Mouse (Mus musculus): ENCODE data around the gene Scube2. TPM values are rescaled to one million over a fixed set of nuclear protein-coding genes. Genes with fewer than 3 reads are reported as not detected.

Gene Scube2
- polyA plus RNA-seq, 1 experiment: not detected

GRCm38 (mm10) chr7:109881561-109882099, 16.2 kb upstream of the Scube2 start:
- no peak overlapping the region for H3K4me3 ChIP-seq (replicated peaks)
- H3K36me3 ChIP-seq (ENCODE audit: control insufficient read depth): no peaks in the 10 kb centered on the region
- H3K27me3 ChIP-seq (ENCODE audit: control insufficient read depth): peaks cover 4% of the 10 kb centered on the region
- no peak for TF ChIP-seq TAL1 (IDR thresholded peaks at IDR 0.05; ENCODE audit: low read length)
- no peak for TF ChIP-seq GATA1 (IDR thresholded peaks at IDR 0.05; ENCODE audit: low read length)
- no peaks in the 10 kb centered on the region for H3K4me1 ChIP-seq (ENCODE audit: control insufficient read depth)
- H3K9me3 ChIP-seq (ENCODE audit: control insufficient read depth, low read length): no peaks in the 10 kb centered on the region

- H3K4me1 ChIP-seq (ENCODE audit: control insufficient read depth): no peaks in the 10 kb centered on the region
- no peak for TF ChIP-seq TAL1 (IDR thresholded peaks at IDR 0.05; ENCODE audit: low read length)
- no peaks in the 10 kb centered on the region for H3K36me3 ChIP-seq (ENCODE audit: control insufficient read depth)
- H3K9me3 ChIP-seq (ENCODE audit: control insufficient read depth, low read length): no peaks in the 10 kb centered on the region
- H3K4me3 ChIP-seq (replicated peaks): no peak overlapping the region
- peaks cover 4% of the 10 kb centered on the region for H3K27me3 ChIP-seq (ENCODE audit: control insufficient read depth)
These were observed 13.7 kb upstream of the Scube2 start for GRCm38 (mm10) chr7:109879158-109879557.

- TF ChIP-seq TAL1 (IDR thresholded peaks at IDR 0.05; ENCODE audit: low read length) (no peak), GATA1 (IDR thresholded peaks at IDR 0.05; ENCODE audit: low read length) (no peak)
- Histone ChIP-seq H3K4me3 (replicated peaks) (no peak overlapping the region), H3K9me3 (ENCODE audit: control insufficient read depth, low read length) (no peaks in the 10 kb centered on the region), H3K27me3 (ENCODE audit: control insufficient read depth) (peaks cover 5% of the 10 kb centered on the region), H3K36me3 (ENCODE audit: control insufficient read depth) (no peaks in the 10 kb centered on the region), H3K4me1 (ENCODE audit: control insufficient read depth) (no peaks in the 10 kb centered on the region)
These were observed 10.6 kb upstream of the Scube2 start for GRCm38 (mm10) chr7:109876085-109876484.

- Histone ChIP-seq H3K4me1 (ENCODE audit: control insufficient read depth) (no peaks in the 10 kb centered on the region), H3K9me3 (ENCODE audit: control insufficient read depth, low read length) (no peaks in the 10 kb centered on the region), H3K27me3 (ENCODE audit: control insufficient read depth) (peaks cover 7% of the 10 kb centered on the region), H3K4me3 (replicated peaks) (no peak overlapping the region), H3K36me3 (ENCODE audit: control insufficient read depth) (no peaks in the 10 kb centered on the region)
- TF ChIP-seq TAL1 (IDR thresholded peaks at IDR 0.05; ENCODE audit: low read length) (no peak), GATA1 (IDR thresholded peaks at IDR 0.05; ENCODE audit: low read length) (no peak)
These were observed 10.1 kb upstream of the Scube2 start for GRCm38 (mm10) chr7:109875598-109875997.

GRCm38 (mm10) chr7:109875033-109875432, 9.6 kb upstream of the Scube2 start:
- no peak overlapping the region for H3K4me3 ChIP-seq (replicated peaks)
- H3K4me1 ChIP-seq (ENCODE audit: control insufficient read depth): no peaks in the 10 kb centered on the region
- no peak for TF ChIP-seq GATA1 (IDR thresholded peaks at IDR 0.05; ENCODE audit: low read length)
- TF ChIP-seq TAL1 (IDR thresholded peaks at IDR 0.05; ENCODE audit: low read length): no peak
- H3K36me3 ChIP-seq (ENCODE audit: control insufficient read depth): no peaks in the 10 kb centered on the region
- H3K9me3 ChIP-seq (ENCODE audit: control insufficient read depth, low read length): no peaks in the 10 kb centered on the region
- peaks cover 7% of the 10 kb centered on the region for H3K27me3 ChIP-seq (ENCODE audit: control insufficient read depth)

GRCm38 (mm10) chr7:109873170-109873569, 7.7 kb upstream of the Scube2 start:
- Histone ChIP-seq H3K27me3 (ENCODE audit: control insufficient read depth) (peaks cover 10% of the 10 kb centered on the region), H3K4me3 (replicated peaks) (no peak overlapping the region), H3K9me3 (ENCODE audit: control insufficient read depth, low read length) (no peaks in the 10 kb centered on the region), H3K4me1 (ENCODE audit: control insufficient read depth) (no peaks in the 10 kb centered on the region), H3K36me3 (ENCODE audit: control insufficient read depth) (no peaks in the 10 kb centered on the region)
- TF ChIP-seq TAL1 (IDR thresholded peaks at IDR 0.05; ENCODE audit: low read length) (no peak), GATA1 (IDR thresholded peaks at IDR 0.05; ENCODE audit: low read length) (no peak)

- H3K4me1 ChIP-seq (ENCODE audit: control insufficient read depth): no peaks in the 10 kb centered on the region
- H3K27me3 ChIP-seq (ENCODE audit: control insufficient read depth): peaks cover 28% of the 10 kb centered on the region
These were observed 5.8 kb upstream of the Scube2 start for GRCm38 (mm10) chr7:109871232-109871631.

GRCm38 (mm10) chr7:109868498-109868897, 3.0 kb upstream of the Scube2 start:
- Histone ChIP-seq H3K4me3 (replicated peaks) (no peak overlapping the region), H3K36me3 (ENCODE audit: control insufficient read depth) (no peaks in the 10 kb centered on the region), H3K4me1 (ENCODE audit: control insufficient read depth) (peaks cover 6% of the 10 kb centered on the region), H3K9me3 (ENCODE audit: control insufficient read depth, low read length) (no peaks in the 10 kb centered on the region), H3K27me3 (ENCODE audit: control insufficient read depth) (peaks cover 56% of the 10 kb centered on the region)
- TF ChIP-seq GATA1 (IDR thresholded peaks at IDR 0.05; ENCODE audit: low read length) (no peak), TAL1 (IDR thresholded peaks at IDR 0.05; ENCODE audit: low read length) (no peak)

More at GRCm38 (mm10) chr7:109871232-109871631, 5.8 kb upstream of the Scube2 start:
- TF ChIP-seq TAL1 (IDR thresholded peaks at IDR 0.05; ENCODE audit: low read length) (no peak), GATA1 (IDR thresholded peaks at IDR 0.05; ENCODE audit: low read length) (no peak)
- no peaks in the 10 kb centered on the region for H3K36me3 ChIP-seq (ENCODE audit: control insufficient read depth)
- H3K9me3 ChIP-seq (ENCODE audit: control insufficient read depth, low read length): no peaks in the 10 kb centered on the region
- H3K4me3 ChIP-seq (replicated peaks): no peak overlapping the region

GRCm38 (mm10) chr7:109866643-109867042, 1.2 kb upstream of the Scube2 start:
- H3K4me1 ChIP-seq (ENCODE audit: control insufficient read depth): peaks cover 6% of the 10 kb centered on the region
- TF ChIP-seq TAL1 (IDR thresholded peaks at IDR 0.05; ENCODE audit: low read length) (no peak), GATA1 (IDR thresholded peaks at IDR 0.05; ENCODE audit: low read length) (no peak)
- no peak overlapping the region for H3K4me3 ChIP-seq (replicated peaks)
- peaks cover 66% of the 10 kb centered on the region for H3K27me3 ChIP-seq (ENCODE audit: control insufficient read depth)
- H3K9me3 ChIP-seq (ENCODE audit: control insufficient read depth, low read length): no peaks in the 10 kb centered on the region
- no peaks in the 10 kb centered on the region for H3K36me3 ChIP-seq (ENCODE audit: control insufficient read depth)

GRCm38 (mm10) chr7:109863561-109863960, 1.9 kb downstream of the Scube2 start:
- no peak overlapping the region for H3K4me3 ChIP-seq (replicated peaks)
- H3K27me3 ChIP-seq (ENCODE audit: control insufficient read depth): peaks cover 64% of the 10 kb centered on the region
- no peaks in the 10 kb centered on the region for H3K9me3 ChIP-seq (ENCODE audit: control insufficient read depth, low read length)
- H3K4me1 ChIP-seq (ENCODE audit: control insufficient read depth): peaks cover 9% of the 10 kb centered on the region
- no peaks in the 10 kb centered on the region for H3K36me3 ChIP-seq (ENCODE audit: control insufficient read depth)
- TF ChIP-seq TAL1 (IDR thresholded peaks at IDR 0.05; ENCODE audit: low read length) (no peak), GATA1 (IDR thresholded peaks at IDR 0.05; ENCODE audit: low read length) (no peak)
